Mouse (Mus musculus): ENCODE data around the gene Tmem94. TPM values are rescaled to one million over a fixed set of nuclear protein-coding genes. Genes with fewer than 3 reads are reported as not detected.

The Tmem94 gene
- polyA plus RNA-seq, 1 experiment = 84.7 TPM

DNA sequence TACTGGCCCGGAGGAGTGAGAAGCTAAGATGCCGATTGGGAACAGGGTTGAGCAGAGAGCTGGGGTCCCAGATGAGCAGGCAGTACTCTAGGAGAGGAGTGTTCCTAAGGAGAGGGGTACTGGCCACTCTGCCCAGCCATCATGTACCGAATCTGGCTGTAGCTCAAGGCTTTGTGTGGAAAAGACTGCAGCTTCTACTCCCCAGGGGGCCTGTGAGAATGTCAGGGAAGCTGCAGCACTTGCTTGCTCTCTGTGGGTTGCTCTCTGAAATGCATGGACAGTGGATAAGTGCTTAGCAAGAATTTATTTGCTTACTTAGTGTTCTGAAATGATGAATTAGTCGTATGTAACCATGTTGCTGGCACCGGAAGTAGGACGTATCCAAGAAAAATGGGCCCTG is 21.2 kb downstream of the Tmem94 start:
- Histone ChIP-seq H3K27ac (ENCODE audit: control insufficient read depth, insufficient read depth, low read length) (no peak overlapping the region), H3K4me3 (ENCODE audit: control insufficient read depth, insufficient read depth, low read length) (no peak overlapping the region), H3K4me1 (replicated peaks; ENCODE audit: control insufficient read depth, insufficient read depth, low read length) (peaks cover 10% of the 10 kb centered on the region), H3K27me3 (ENCODE audit: control insufficient read depth, insufficient read depth, low read length) (no peaks in the 10 kb centered on the region), H3K36me3 (ENCODE audit: control insufficient read depth, insufficient read depth, low read length) (peaks cover 5% of the 10 kb centered on the region; the same call in 1 of the 2 replicates)
- no peak for TF ChIP-seq CTCF (IDR thresholded peaks at IDR 0.05; ENCODE audit: borderline replicate concordance, control insufficient read depth, extremely low read depth, insufficient read depth, low read length, poor library complexity)
- TF ChIP-seq POLR2A (IDR thresholded peaks at IDR 0.05; ENCODE audit: control insufficient read depth, extremely low read depth, insufficient read depth, low read length, poor library complexity) = no peak
- WGBS = 94% methylated on average over 6 of the region's 6 CpGs
- DNase-seq = no peak

DNA sequence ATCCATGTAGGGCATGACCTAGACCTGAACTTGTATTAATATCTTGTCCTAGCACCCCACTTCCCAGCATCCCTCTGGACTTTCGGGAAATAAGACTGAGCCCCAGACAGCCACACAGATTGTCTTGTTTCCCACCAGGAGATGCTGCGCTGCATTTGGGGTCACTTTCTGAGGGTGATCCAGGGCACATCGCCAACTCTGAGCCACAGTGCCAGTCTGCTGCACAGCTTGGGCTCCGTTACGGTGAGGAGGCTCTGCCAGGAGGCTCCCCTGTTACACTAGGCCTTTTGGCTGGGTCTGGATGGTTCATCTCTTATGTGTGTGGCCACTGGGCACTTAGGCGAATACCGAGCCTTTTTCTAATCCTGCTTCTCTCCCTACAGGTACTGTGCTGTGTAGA is 24.6 kb downstream of the Tmem94 start:
- H3K27ac ChIP-seq (ENCODE audit: control insufficient read depth, insufficient read depth, low read length) = no peak overlapping the region
- TF ChIP-seq CTCF (IDR thresholded peaks at IDR 0.05; ENCODE audit: borderline replicate concordance, control insufficient read depth, extremely low read depth, insufficient read depth, low read length, poor library complexity) (no peak), POLR2A (IDR thresholded peaks at IDR 0.05; ENCODE audit: control insufficient read depth, extremely low read depth, insufficient read depth, low read length, poor library complexity) (no peak)
- H3K4me3 ChIP-seq (ENCODE audit: control insufficient read depth, insufficient read depth, low read length) = no peak overlapping the region
- H3K27me3 ChIP-seq (ENCODE audit: control insufficient read depth, insufficient read depth, low read length) = no peaks in the 10 kb centered on the region
- peaks cover 7% of the 10 kb centered on the region for H3K4me1 ChIP-seq (replicated peaks; ENCODE audit: control insufficient read depth, insufficient read depth, low read length)
- H3K36me3 ChIP-seq (ENCODE audit: control insufficient read depth, insufficient read depth, low read length) = peaks cover 14% of the 10 kb centered on the region; the same call in 1 of the 2 replicates
- DNase-seq = no peak
- WGBS = 97% methylated on average over 7 of the region's 7 CpGs

DNA sequence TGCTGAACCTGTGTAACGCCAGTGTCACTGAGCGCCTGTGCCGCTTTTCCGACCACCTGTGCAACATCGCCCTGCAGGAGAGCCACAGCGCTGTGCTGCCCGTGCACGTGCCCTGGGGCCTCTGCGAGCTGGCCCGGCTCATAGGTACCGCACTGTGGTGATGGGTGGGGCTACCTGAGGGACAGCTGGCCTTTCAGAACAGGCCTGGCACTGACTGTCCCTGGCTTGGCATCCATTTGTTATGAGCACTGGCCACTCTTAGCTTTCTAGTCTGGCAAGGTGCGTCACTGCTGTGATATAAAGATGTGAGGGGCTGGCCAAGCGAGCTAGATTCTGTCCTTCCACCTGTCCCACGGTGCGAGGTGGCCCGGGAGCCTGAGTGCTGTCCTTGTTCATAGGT is 26.7 kb downstream of the Tmem94 start:
- no peaks in the 10 kb centered on the region for H3K27me3 ChIP-seq (ENCODE audit: control insufficient read depth, insufficient read depth, low read length)
- TF ChIP-seq POLR2A (IDR thresholded peaks at IDR 0.05; ENCODE audit: control insufficient read depth, extremely low read depth, insufficient read depth, low read length, poor library complexity) (no peak), CTCF (IDR thresholded peaks at IDR 0.05; ENCODE audit: borderline replicate concordance, control insufficient read depth, extremely low read depth, insufficient read depth, low read length, poor library complexity) (no peak)
- WGBS = 96% methylated on average over 16 of the region's 16 CpGs
- H3K27ac ChIP-seq (ENCODE audit: control insufficient read depth, insufficient read depth, low read length) = no peak overlapping the region
- peaks cover 14% of the 10 kb centered on the region; the same call in 1 of the 2 replicates for H3K36me3 ChIP-seq (ENCODE audit: control insufficient read depth, insufficient read depth, low read length)
- H3K4me1 ChIP-seq (replicated peaks; ENCODE audit: control insufficient read depth, insufficient read depth, low read length) = no peaks in the 10 kb centered on the region
- no peak for DNase-seq
- H3K4me3 ChIP-seq (ENCODE audit: control insufficient read depth, insufficient read depth, low read length) = no peak overlapping the region

DNA sequence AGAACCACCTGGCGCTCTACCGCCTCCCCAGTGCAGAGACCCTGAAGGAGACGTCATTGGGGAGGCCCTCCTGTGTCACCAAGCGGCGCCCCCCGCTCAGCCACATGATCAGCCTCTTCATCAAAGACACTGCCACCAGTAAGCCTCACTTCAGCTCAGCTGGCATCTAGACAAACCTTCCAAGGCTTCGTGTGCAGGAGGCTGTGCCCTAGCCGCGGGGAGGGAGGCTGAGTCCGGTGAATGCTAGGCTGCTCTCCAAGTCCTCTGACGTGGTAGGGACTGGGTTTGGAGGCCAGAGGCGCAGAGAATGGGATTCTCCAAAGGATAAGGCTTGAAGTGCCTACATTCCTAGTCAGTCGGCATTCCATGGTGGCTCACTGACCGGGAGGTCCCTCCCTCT is 27.1 kb downstream of the Tmem94 start:
- H3K27ac ChIP-seq (ENCODE audit: control insufficient read depth, insufficient read depth, low read length) = no peak overlapping the region
- 95% methylated on average over 14 of the region's 14 CpGs for WGBS
- H3K4me3 ChIP-seq (ENCODE audit: control insufficient read depth, insufficient read depth, low read length) = no peak overlapping the region
- H3K4me1 ChIP-seq (replicated peaks; ENCODE audit: control insufficient read depth, insufficient read depth, low read length) = no peaks in the 10 kb centered on the region
- no peak for TF ChIP-seq CTCF (IDR thresholded peaks at IDR 0.05; ENCODE audit: borderline replicate concordance, control insufficient read depth, extremely low read depth, insufficient read depth, low read length, poor library complexity)
- no peak for DNase-seq
- peaks cover 14% of the 10 kb centered on the region; the same call in 1 of the 2 replicates for H3K36me3 ChIP-seq (ENCODE audit: control insufficient read depth, insufficient read depth, low read length)
- no peaks in the 10 kb centered on the region for H3K27me3 ChIP-seq (ENCODE audit: control insufficient read depth, insufficient read depth, low read length)

GRCm38 (mm10) chr11:115796898-115797297 is 31.7 kb downstream of the Tmem94 start:
- H3K27me3 ChIP-seq (ENCODE audit: control insufficient read depth, insufficient read depth, low read length) = no peaks in the 10 kb centered on the region
- H3K27ac ChIP-seq (ENCODE audit: control insufficient read depth, insufficient read depth, low read length) = no peak overlapping the region
- H3K4me3 ChIP-seq (ENCODE audit: control insufficient read depth, insufficient read depth, low read length) = no peak overlapping the region
- WGBS = 73% methylated on average over 15 of the region's 15 CpGs
- peaks cover 12% of the 10 kb centered on the region; the same call in 1 of the 2 replicates for H3K36me3 ChIP-seq (ENCODE audit: control insufficient read depth, insufficient read depth, low read length)
- H3K4me1 ChIP-seq (replicated peaks; ENCODE audit: control insufficient read depth, insufficient read depth, low read length) = no peaks in the 10 kb centered on the region
- TF ChIP-seq POLR2A (IDR thresholded peaks at IDR 0.05; ENCODE audit: control insufficient read depth, extremely low read depth, insufficient read depth, low read length, poor library complexity) (no peak), CTCF (IDR thresholded peaks at IDR 0.05; ENCODE audit: borderline replicate concordance, control insufficient read depth, extremely low read depth, insufficient read depth, low read length, poor library complexity) (no peak)
- DNase-seq = no peak

DNA sequence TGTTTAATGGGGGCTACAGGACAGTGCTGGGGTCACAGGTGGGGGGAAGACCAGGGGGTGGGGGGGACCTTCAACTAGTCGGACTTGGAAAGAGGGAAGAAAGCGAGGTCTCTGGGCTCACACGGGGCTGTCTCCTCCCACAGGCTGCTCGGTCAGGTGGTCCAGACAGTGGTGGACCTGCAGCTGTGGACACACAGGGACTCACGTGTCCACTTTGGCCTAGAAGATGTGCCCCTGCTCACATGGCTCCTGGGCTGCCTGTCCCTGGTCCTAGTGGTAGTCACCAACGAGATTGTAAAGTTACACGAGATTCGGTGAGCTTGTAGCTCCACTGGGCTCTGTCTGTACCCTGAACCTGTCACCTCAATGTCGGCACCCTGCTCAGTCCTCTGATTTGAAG is 32.4 kb downstream of the Tmem94 start:
- no peaks in the 10 kb centered on the region for H3K4me1 ChIP-seq (replicated peaks; ENCODE audit: control insufficient read depth, insufficient read depth, low read length)
- peaks cover 12% of the 10 kb centered on the region; the same call in 1 of the 2 replicates for H3K36me3 ChIP-seq (ENCODE audit: control insufficient read depth, insufficient read depth, low read length)
- H3K27me3 ChIP-seq (ENCODE audit: control insufficient read depth, insufficient read depth, low read length) = no peaks in the 10 kb centered on the region
- TF ChIP-seq POLR2A (IDR thresholded peaks at IDR 0.05; ENCODE audit: control insufficient read depth, extremely low read depth, insufficient read depth, low read length, poor library complexity) = no peak
- no peak for TF ChIP-seq CTCF (IDR thresholded peaks at IDR 0.05; ENCODE audit: borderline replicate concordance, control insufficient read depth, extremely low read depth, insufficient read depth, low read length, poor library complexity)
- 92% methylated on average over 9 of the region's 9 CpGs for WGBS
- H3K27ac ChIP-seq (ENCODE audit: control insufficient read depth, insufficient read depth, low read length) = no peak overlapping the region
- DNase-seq = no peak
- no peak overlapping the region for H3K4me3 ChIP-seq (ENCODE audit: control insufficient read depth, insufficient read depth, low read length)

DNA sequence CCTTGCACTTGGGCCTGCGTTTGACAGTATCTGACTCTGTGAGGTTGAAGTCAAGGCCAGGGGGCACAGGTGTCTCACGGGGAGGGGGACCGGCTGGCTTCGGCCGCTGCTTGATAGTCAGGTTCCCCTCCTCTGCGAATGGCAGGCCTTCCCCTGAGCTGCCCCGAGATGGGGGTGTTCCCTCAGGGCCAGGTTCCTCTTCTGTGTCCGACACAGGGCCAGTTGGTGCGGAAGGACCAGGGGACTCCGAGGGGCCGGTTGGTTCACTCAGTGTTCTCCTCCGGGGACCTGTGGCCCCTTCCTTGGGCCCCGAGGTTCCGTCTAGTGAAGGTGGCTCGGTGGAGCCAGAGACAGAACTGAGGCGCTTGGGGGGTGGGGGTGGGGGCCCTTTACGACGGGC is 35.7 kb downstream of the Tmem94 start:
- TF ChIP-seq POLR2A (IDR thresholded peaks at IDR 0.05; ENCODE audit: control insufficient read depth, extremely low read depth, insufficient read depth, low read length, poor library complexity) = no peak
- TF ChIP-seq CTCF (IDR thresholded peaks at IDR 0.05; ENCODE audit: borderline replicate concordance, control insufficient read depth, extremely low read depth, insufficient read depth, low read length, poor library complexity) = no peak
- no peak overlapping the region for H3K27ac ChIP-seq (ENCODE audit: control insufficient read depth, insufficient read depth, low read length)
- no peaks in the 10 kb centered on the region for H3K27me3 ChIP-seq (ENCODE audit: control insufficient read depth, insufficient read depth, low read length)
- H3K4me3 ChIP-seq (ENCODE audit: control insufficient read depth, insufficient read depth, low read length) = no peak overlapping the region
- H3K4me1 ChIP-seq (replicated peaks; ENCODE audit: control insufficient read depth, insufficient read depth, low read length) = no peaks in the 10 kb centered on the region
- H3K36me3 ChIP-seq (ENCODE audit: control insufficient read depth, insufficient read depth, low read length) = peaks cover 3% of the 10 kb centered on the region; the same call in 1 of the 2 replicates
- no peak for DNase-seq
- WGBS = 95% methylated on average over 18 of the region's 18 CpGs

Data from thymus, adult 2 months (tissue).